Mouse (Mus musculus): Measurements from ENCODE around the gene Trmt6. TPM values are rescaled to one million over a fixed set of nuclear protein-coding genes. Genes with fewer than 3 reads are reported as not detected.
A peak's percentile ranks its signal among the peaks of the same experiment; 100 is the strongest.

The Trmt6 gene
- polyA plus RNA-seq, 1 experiment = 3.3 TPM

DNA sequence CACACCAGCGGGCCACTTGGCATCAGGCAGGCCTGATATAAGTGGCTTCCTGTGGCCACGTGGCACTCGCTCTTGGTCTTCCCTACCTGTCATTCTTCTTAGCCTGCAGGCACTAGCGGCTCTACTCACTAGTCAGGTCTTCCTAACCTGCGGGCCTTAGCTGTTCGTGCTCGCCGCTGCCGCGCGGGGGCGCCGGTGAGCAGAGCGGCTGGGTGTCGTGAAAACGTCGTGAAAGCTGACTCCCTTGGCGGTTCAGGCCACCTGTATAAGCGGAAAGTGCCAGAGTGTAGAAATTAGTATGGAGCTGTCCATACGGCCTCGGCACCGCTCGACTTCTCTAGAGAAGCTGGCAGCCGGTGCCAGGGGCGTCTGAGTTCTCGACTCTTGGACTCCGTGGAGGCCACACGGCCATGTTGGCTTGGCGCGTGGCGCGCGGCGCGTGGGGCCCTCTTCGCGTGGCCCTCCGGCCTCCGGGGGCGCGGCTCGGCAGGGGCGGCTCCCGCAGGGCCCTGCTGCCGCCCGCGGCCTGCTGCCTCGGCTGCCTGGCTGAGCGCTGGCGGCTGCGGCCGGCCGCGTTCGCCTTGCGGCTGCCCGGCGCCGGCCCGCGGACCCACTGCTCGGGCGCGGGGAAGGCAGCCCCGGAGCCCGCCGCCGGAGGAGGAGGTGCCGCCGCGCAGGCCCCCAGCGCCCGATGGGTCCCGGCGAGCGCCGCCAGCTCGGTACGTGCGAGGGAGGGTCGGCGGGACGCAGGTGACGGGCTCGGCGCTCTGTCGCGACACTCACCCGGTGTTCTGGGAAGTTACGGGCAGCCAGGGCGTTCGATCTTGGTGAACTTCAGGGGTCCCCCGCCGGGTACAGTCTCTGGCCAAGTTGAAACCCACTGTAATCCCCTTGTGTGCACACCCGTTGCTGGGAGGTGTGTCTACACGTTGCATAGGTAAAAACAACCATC, 30.8 kb upstream of the Trmt6 start, which contains the start of gene Crls1:
Crls1 (plus strand) TSS at position 260 of the 952 bp plus-strand sequence.
- TF ChIP-seq CTCF (IDR thresholded peaks at IDR 0.05; ENCODE audit: insufficient read depth, low read length) = peak; percentile 78
- TF ChIP-seq POLR2A (IDR thresholded peaks at IDR 0.05; ENCODE audit: borderline replicate concordance, extremely low read depth, low read depth, low read length) = peak; percentile 37; the same call in 1 of the 2 replicates
- peak; percentile 98 for DNase-seq
- under 1% methylated on average over 95 of the region's 96 CpGs for WGBS
- Histone ChIP-seq H3K4me3 (replicated peaks; ENCODE audit: extremely low read depth, low read depth, low read length) (peak within 1 kb of the TSS; percentile 61), H3K4me1 (ENCODE audit: control insufficient read depth, insufficient read depth, low read length) (peaks cover 4% of the 10 kb centered on the region)

DNA sequence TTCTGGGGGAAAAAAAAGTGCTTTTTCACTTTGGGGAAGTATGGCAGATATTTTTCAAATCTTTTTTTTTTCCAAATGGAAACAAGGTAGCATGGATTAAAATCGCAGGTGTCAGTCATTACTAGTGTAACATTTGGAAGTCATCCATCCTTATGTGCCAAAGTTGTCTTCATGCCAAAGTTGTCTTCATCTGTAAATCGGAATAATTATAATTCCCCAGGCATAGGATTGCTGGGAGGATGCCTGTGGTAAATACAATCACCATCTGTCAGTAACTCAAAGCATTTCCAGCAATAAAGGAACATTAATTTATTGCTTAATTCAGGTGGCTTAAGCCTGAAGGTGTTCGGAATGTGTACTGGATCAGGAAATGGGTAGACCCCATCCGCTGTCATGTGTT, 25.2 kb upstream of the Trmt6 start:
- DNase-seq = no peak
- WGBS = 89% methylated on average over 4 of the region's 4 CpGs
- no peaks in the 10 kb centered on the region for H3K4me1 ChIP-seq (ENCODE audit: control insufficient read depth, insufficient read depth, low read length)
- TF ChIP-seq CTCF (IDR thresholded peaks at IDR 0.05; ENCODE audit: insufficient read depth, low read length) (no peak), POLR2A (IDR thresholded peaks at IDR 0.05; ENCODE audit: borderline replicate concordance, extremely low read depth, low read depth, low read length) (no peak)
- no peak overlapping the region for H3K4me3 ChIP-seq (replicated peaks; ENCODE audit: extremely low read depth, low read depth, low read length)

DNA sequence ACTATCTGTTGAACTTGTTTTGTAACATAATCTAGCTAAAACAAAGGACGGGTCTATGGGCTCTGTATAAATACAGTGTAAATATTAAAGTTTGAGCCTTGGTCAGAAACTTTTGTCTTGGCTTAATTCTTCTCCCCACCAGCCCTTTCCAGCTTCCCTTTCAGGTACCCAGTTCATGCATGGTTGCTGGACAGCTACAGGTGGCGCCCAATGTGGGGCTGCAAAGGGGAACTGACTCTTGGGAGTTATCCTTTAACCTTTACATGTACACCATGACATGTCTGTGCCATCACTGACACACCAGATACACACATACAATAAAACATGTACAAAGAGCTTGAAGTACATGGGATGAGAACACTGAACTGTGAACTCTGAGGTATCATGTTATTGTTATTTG, 12.9 kb downstream of the Trmt6 start:
- no peak for DNase-seq
- TF ChIP-seq CTCF (IDR thresholded peaks at IDR 0.05; ENCODE audit: insufficient read depth, low read length) = no peak
- WGBS = 87% methylated on average over 2 of the region's 2 CpGs
- Histone ChIP-seq H3K4me3 (replicated peaks; ENCODE audit: extremely low read depth, low read depth, low read length) (no peak overlapping the region), H3K4me1 (ENCODE audit: control insufficient read depth, insufficient read depth, low read length) (no peaks in the 10 kb centered on the region)

DNA sequence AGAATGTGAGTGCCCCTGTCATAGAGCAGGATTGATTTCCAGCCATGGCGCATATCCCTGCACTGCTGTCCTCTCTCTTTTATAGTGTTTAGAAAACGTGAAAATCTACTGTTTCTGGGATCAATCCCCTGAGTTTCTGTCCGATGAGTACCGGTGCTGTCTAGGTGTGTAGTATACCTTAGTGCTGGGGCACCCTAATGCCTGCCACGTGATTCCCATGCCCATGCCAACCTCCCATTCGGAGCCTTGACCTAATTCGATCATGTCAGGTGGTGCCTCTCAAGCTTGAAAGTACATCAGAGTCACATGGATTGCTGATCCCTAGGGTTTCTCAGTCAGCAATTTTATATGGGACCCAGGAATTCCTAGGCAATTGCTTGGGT, 21.7 kb downstream of the Trmt6 start:
- WGBS = 81% methylated on average over 7 of the region's 7 CpGs
- TF ChIP-seq CTCF (IDR thresholded peaks at IDR 0.05; ENCODE audit: insufficient read depth, low read length) (no peak), POLR2A (IDR thresholded peaks at IDR 0.05; ENCODE audit: borderline replicate concordance, extremely low read depth, low read depth, low read length) (no peak)
- DNase-seq = no peak
- H3K4me1 ChIP-seq (ENCODE audit: control insufficient read depth, insufficient read depth, low read length) = no peaks in the 10 kb centered on the region
- H3K4me3 ChIP-seq (replicated peaks; ENCODE audit: extremely low read depth, low read depth, low read length) = no peak overlapping the region

DNA sequence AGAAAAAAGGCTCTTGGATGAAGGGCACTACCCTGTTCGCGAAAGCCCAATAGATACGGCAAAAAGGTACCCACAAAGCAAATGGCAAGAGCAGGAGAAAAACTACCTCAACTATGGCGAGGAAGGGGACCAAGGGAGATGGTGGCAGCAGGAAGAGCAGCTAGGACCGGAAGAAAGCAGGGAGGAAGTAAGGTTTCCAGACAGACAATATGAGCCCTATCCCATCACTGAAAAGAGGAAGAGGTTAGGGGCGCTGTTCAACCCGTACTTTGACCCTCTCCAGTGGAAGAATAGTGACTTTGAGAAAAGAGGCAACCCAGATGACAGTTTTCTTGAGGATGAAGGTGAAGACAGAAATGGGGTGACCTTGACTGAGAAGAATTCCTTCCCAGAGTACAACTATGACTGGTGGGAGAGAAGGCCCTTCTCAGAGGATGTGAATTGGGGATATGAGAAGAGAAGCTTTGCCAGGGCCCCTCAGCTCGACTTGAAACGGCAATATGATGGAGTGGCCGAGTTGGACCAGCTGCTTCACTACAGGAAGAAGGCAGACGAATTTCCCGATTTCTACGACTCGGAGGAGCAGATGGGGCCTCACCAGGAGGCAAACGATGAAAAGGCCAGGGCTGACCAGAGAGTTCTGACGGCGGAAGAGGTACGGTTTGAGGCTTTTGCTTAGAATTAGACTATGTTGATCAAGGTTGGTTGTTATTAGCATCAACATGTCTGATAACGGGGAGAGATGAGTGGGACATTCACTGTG, 22.2 kb downstream of the Trmt6 start:
- no peak for DNase-seq
- 78% methylated on average over 19 of the region's 19 CpGs for WGBS
- no peaks in the 10 kb centered on the region for H3K4me1 ChIP-seq (ENCODE audit: control insufficient read depth, insufficient read depth, low read length)
- no peak overlapping the region for H3K4me3 ChIP-seq (replicated peaks; ENCODE audit: extremely low read depth, low read depth, low read length)
- TF ChIP-seq CTCF (IDR thresholded peaks at IDR 0.05; ENCODE audit: insufficient read depth, low read length) = no peak
- no peak for TF ChIP-seq POLR2A (IDR thresholded peaks at IDR 0.05; ENCODE audit: borderline replicate concordance, extremely low read depth, low read depth, low read length)

DNA sequence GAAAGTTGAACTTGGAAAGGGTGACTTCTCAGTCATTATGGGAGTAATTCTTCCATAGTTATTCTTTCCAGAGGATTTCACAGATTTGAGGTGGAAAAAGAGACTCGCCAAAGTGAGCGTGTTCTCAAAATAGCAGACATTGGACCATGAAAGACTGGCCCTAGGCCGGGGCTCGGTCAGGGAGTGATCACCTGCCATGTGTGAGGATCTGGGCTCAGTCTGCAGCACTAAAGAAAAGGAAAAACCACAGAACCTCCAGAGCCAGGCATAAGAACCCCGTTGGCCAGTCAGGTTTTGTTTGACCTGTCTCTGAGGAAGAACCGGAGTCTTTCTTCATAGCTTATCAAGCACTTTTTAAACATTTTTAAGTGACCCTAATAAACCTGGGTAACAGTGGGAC, 31.8 kb downstream of the Trmt6 start:
- WGBS = 69% methylated on average over 6 of the region's 6 CpGs
- TF ChIP-seq POLR2A (IDR thresholded peaks at IDR 0.05; ENCODE audit: borderline replicate concordance, extremely low read depth, low read depth, low read length) (no peak), CTCF (IDR thresholded peaks at IDR 0.05; ENCODE audit: insufficient read depth, low read length) (no peak)
- no peak for DNase-seq
- Histone ChIP-seq H3K4me3 (replicated peaks; ENCODE audit: extremely low read depth, low read depth, low read length) (no peak overlapping the region), H3K4me1 (ENCODE audit: control insufficient read depth, insufficient read depth, low read length) (no peaks in the 10 kb centered on the region)

DNA sequence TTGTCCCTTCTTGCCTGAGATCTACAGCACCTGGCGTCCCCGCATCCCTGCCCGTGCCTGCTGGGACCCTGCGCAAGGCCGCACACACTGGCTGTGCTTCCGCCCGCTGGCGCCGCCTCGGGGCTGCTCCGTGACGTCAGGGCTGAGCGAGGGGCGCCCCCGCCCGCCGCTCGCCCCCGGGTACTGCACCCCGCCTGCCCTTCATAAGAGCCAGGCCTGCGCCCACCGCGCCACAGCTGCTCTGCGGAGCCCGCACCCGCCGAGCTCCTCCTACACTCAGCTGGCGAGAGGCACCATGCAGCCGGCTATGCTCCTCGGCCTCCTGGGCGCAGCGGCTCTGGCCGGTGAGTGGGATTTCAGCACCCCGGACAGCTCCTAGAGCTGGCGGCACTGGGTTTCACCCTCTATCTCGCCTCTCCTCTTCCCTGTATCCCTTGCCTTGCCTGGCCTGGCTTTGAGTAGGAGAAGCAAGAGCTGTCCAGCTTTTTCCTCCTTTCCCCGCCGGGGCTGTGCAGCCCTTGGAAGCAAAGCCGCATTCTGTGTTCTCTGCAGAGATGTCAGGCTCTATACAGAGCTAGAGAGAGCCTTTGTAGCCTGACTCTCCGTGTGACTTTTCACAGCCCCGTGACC, 34.3 kb downstream of the Trmt6 start:
- no peak overlapping the region for H3K4me3 ChIP-seq (replicated peaks; ENCODE audit: extremely low read depth, low read depth, low read length)
- 1% methylated on average over 41 of the region's 41 CpGs for WGBS
- no peak for TF ChIP-seq POLR2A (IDR thresholded peaks at IDR 0.05; ENCODE audit: borderline replicate concordance, extremely low read depth, low read depth, low read length)
- no peak for TF ChIP-seq CTCF (IDR thresholded peaks at IDR 0.05; ENCODE audit: insufficient read depth, low read length)

DNA sequence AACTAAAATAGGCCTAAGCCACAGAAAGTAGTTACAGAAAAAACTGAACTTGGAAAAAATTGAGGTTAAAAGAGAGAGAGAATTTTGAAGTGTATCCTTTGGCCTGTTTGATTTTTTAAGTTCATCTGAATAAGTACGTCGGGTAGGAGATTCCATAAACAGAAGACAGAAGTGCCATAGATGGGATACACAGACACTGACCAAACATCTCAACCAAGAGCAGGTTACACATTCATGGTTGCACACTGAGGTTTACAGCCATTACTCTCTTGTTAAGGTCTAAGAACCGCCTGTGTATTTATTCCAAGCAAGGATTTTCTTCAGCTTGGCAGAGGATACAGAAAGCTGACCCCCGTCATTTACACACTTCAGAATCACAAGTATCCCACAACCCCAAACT, 34.9 kb downstream of the Trmt6 start, which contains the start of gene Chgb:
Chgb (plus strand) TSS at position 301 of the 400 bp plus-strand sequence.
- 10% methylated on average over 4 of the region's 4 CpGs for WGBS
- TF ChIP-seq POLR2A (IDR thresholded peaks at IDR 0.05; ENCODE audit: borderline replicate concordance, extremely low read depth, low read depth, low read length) (no peak), CTCF (IDR thresholded peaks at IDR 0.05; ENCODE audit: insufficient read depth, low read length) (no peak)
- Histone ChIP-seq H3K4me3 (replicated peaks; ENCODE audit: extremely low read depth, low read depth, low read length) (no peak within 1 kb of the TSS), H3K4me1 (ENCODE audit: control insufficient read depth, insufficient read depth, low read length) (no peaks in the 10 kb centered on the region)
- no peak for DNase-seq

More for the DNA sequence above, 34.3 kb downstream of the Trmt6 start:
- H3K4me1 ChIP-seq (ENCODE audit: control insufficient read depth, insufficient read depth, low read length) = no peaks in the 10 kb centered on the region
- DNase-seq = peak; percentile 58

DNA sequence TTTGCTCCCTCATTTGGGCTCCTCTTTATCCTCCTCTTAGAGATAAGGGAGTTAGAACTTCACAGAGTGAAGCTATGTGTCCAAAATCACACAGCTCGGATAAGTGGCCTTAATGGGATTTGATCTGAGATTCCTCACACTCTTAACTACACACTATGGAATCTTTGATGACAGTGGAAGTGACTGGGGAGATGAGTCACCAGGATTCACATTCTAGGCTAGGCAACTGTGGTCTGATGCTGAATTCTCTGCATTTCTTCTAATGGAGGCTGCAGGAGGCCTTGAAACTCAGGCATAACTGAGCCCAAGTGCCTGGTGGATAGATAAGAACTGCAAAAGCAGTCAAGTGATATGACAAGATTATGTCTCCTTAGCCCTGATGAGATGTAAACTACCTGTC, 45.0 kb downstream of the Trmt6 start:
- H3K4me3 ChIP-seq (replicated peaks; ENCODE audit: extremely low read depth, low read depth, low read length) = no peak overlapping the region

More for the DNA sequence above, 45.0 kb downstream of the Trmt6 start:
- no peaks in the 10 kb centered on the region for H3K4me1 ChIP-seq (ENCODE audit: control insufficient read depth, insufficient read depth, low read length)
- WGBS = 43% methylated on average over 1 of the region's 1 CpGs
- no peak for DNase-seq
- TF ChIP-seq POLR2A (IDR thresholded peaks at IDR 0.05; ENCODE audit: borderline replicate concordance, extremely low read depth, low read depth, low read length) (no peak), CTCF (IDR thresholded peaks at IDR 0.05; ENCODE audit: insufficient read depth, low read length) (no peak)
